Mouse (Mus musculus): ENCODE measurements around the gene Smg9. TPM values are rescaled to one million over a fixed set of nuclear protein-coding genes. Genes with fewer than 3 reads are reported as not detected.
"Not testable (repeated sequence)": the region's sequence is repeated elsewhere in the genome, so short reads cannot be mapped to it uniquely, and the experiment has no call there.

Gene Smg9
- total RNA-seq, 2 experiments from 2014 or later, result 9.4 to 10.2 TPM

- not testable (repeated sequence) for DNase-seq
- intact Hi-C loops (cut with DNase I), result loop anchor here (5.0 kb wide), 2 partner anchors 83 to 313 kb away; partner anchors contain the start of gene Zfp94
Observed at GRCm38 (mm10) chr7:24400489-24400888, 1.1 kb downstream of the Smg9 start.

- intact Hi-C loops (cut with DNase I), result loop anchor here (5.0 kb wide), 2 partner anchors 86 to 316 kb away; partner anchors contain the start of gene Zfp94
Observed at GRCm38 (mm10) chr7:24402851-24403250, 3.4 kb downstream of the Smg9 start.

GRCm38 (mm10) chr7:24405649-24406048 is 6.2 kb downstream of the Smg9 start:
- no peak for DNase-seq
- intact Hi-C loops (cut with DNase I), result loop anchor here (2.0 kb wide), 2 partner anchors 41 to 69 kb away; no protein-coding TSS in a partner anchor

More at GRCm38 (mm10) chr7:24402851-24403250, 3.4 kb downstream of the Smg9 start:
- DNase-seq, result no peak

- intact Hi-C loops (cut with DNase I), result loop anchor here (2.0 kb wide), 2 partner anchors 42 to 70 kb away; no protein-coding TSS in a partner anchor
- peak; percentile 65 to 81 for DNase-seq
Observed at GRCm38 (mm10) chr7:24406528-24407344, 7.3 kb downstream of the Smg9 start.

- DNase-seq, result no peak
- intact Hi-C loops (cut with DNase I), result no loop called here
Observed at GRCm38 (mm10) chr7:24408186-24408585, 8.8 kb downstream of the Smg9 start.

GRCm38 (mm10) chr7:24410123-24410522 is 10.7 kb downstream of the Smg9 start:
- intact Hi-C loops (cut with DNase I), result no loop called here
- no peak for DNase-seq

- intact Hi-C loops (cut with DNase I), result no loop called here
- no peak for DNase-seq
Observed at GRCm38 (mm10) chr7:24410831-24411230, 11.4 kb downstream of the Smg9 start.

GRCm38 (mm10) chr7:24413630-24414029 is 14.2 kb downstream of the Smg9 start:
- DNase-seq, result no peak
- intact Hi-C loops (cut with DNase I), result no loop called here

- intact Hi-C loops (cut with DNase I), result no loop called here
- DNase-seq, result no peak
Observed at GRCm38 (mm10) chr7:24415261-24415660, 15.8 kb downstream of the Smg9 start.

GRCm38 (mm10) chr7:24419579-24419978 is 20.2 kb downstream of the Smg9 start:
- no peak for DNase-seq
- intact Hi-C loops (cut with DNase I), result no loop called here

- DNase-seq, result no peak
- intact Hi-C loops (cut with DNase I), result no loop called here
Observed at GRCm38 (mm10) chr7:24421648-24422047, 22.2 kb downstream of the Smg9 start.

- intact Hi-C loops (cut with DNase I), result no loop called here
- no peak for DNase-seq
Observed at GRCm38 (mm10) chr7:24422251-24422650, 22.8 kb downstream of the Smg9 start.

- intact Hi-C loops (cut with DNase I), result no loop called here
- no peak for DNase-seq
Observed at GRCm38 (mm10) chr7:24423107-24423763, 23.8 kb downstream of the Smg9 start.

- intact Hi-C loops (cut with DNase I), result no loop called here
- DNase-seq, result peak; percentile 42 to 66
Observed at GRCm38 (mm10) chr7:24423956-24424732, 24.7 kb downstream of the Smg9 start.

GRCm38 (mm10) chr7:24425919-24426318 is 26.5 kb downstream of the Smg9 start:
- no peak for DNase-seq
- intact Hi-C loops (cut with DNase I), result no loop called here

GRCm38 (mm10) chr7:24427168-24427567 is 27.7 kb downstream of the Smg9 start:
- intact Hi-C loops (cut with DNase I), result no loop called here
- no peak for DNase-seq

GRCm38 (mm10) chr7:24428725-24429124 is 29.3 kb downstream of the Smg9 start:
- intact Hi-C loops (cut with DNase I), result no loop called here
- no peak for DNase-seq

- intact Hi-C loops (cut with DNase I), result no loop called here
- DNase-seq, result peak; percentile 40 to 45
Observed at GRCm38 (mm10) chr7:24429413-24430112, 30.1 kb downstream of the Smg9 start.

- intact Hi-C loops (cut with DNase I), result no loop called here
- no peak for DNase-seq
Observed at GRCm38 (mm10) chr7:24430551-24431345, 31.3 kb downstream of the Smg9 start.

All from heart, postnatal 14 days (tissue).